Mouse (Mus musculus) forebrain, embryonic 10.5 days (tissue): ENCODE results near the gene Fndc5. TPM values are rescaled to one million over a fixed set of nuclear protein-coding genes. Genes with fewer than 3 reads are reported as not detected.

ENCODE experiments used
- DNase-seq: peaks from one replicate; pipeline ENCODE4 v3.0.0-alpha.2; 2017; ENCODE audit warnings: low spot score; ENCODE audit errors: extremely low spot score
- H3K27ac ChIP-seq: fragments of 300-500 bp; sonication (generic); 2 replicates; pipeline ENCODE4 v1.5.1; 2016; ENCODE audit warnings: mild to moderate bottlenecking
- H3K27me3 ChIP-seq: fragments of 300-500 bp; sonication (generic); 2 replicates; pipeline ENCODE4 v1.6.1; 2016; ENCODE audit warnings: mild to moderate bottlenecking; ENCODE audit not compliant: poor library complexity, severe bottlenecking
- H3K36me3 ChIP-seq: fragments of 300-500 bp; sonication (generic); replicated peaks from 2 replicates; pipeline ENCODE4 v1.6.1; 2016; ENCODE audit warnings: mild to moderate bottlenecking, moderate library complexity
- H3K4me1 ChIP-seq: fragments of 300-500 bp; sonication (generic); 2 replicates; pipeline ENCODE4 v1.6.1; 2016
- H3K4me3 ChIP-seq: fragments of 300-500 bp; sonication (generic); 2 replicates; pipeline ENCODE4 v1.5.1; 2016; ENCODE audit warnings: mild to moderate bottlenecking, moderate library complexity
- H3K9me3 ChIP-seq: fragments of 300-500 bp; sonication (generic); 2 replicates; pipeline ENCODE4 v1.6.1; 2016; ENCODE audit warnings: mild to moderate bottlenecking, moderate library complexity
- WGBS: fragments of 180-500 bp; shearing (Covaris S2); methylation state at CpG from one replicate; pipeline ENCODE4 v1.1.7; 2016; 5-methylcytosine and 5-hydroxymethylcytosine counted together
- polyA plus RNA-seq: library from polyadenylated mRNA; unstranded; fragments of >200 nt; fragmentation: Nextera tagmentation; extraction: Ambion mirVana; gene quantifications from 2 replicates; pipeline ENCODE4 v1.2.1, GENCODE M21; 2016

The Fndc5 gene
- polyA plus RNA-seq, 1 experiment from 2014 or later: 0.56 TPM

GRCm38 (mm10) chr4:129172529-129172928 lies 35.7 kb downstream of the Fndc5 start:
- 74% methylated on average over 1 of the region's 1 CpGs for WGBS
- Histone ChIP-seq H3K27ac (no peak overlapping the region), H3K36me3 (peaks cover 96% of the 10 kb centered on the region), H3K27me3 (no peaks in the 10 kb centered on the region), H3K4me3 (no peak overlapping the region), H3K4me1 (no peaks in the 10 kb centered on the region), H3K9me3 (no peaks in the 10 kb centered on the region)
- no peak for DNase-seq

- Histone ChIP-seq H3K36me3 (peaks cover 88% of the 10 kb centered on the region), H3K27me3 (no peaks in the 10 kb centered on the region)
- WGBS: 87% methylated on average over 1 of the region's 1 CpGs
These were observed 42.8 kb downstream of the Fndc5 start for GRCm38 (mm10) chr4:129179560-129179959.

GRCm38 (mm10) chr4:129188041-129188659 lies 51.4 kb downstream of the Fndc5 start:
- WGBS: 51% methylated on average over 5 of the region's 5 CpGs
- Histone ChIP-seq H3K27me3 (no peaks in the 10 kb centered on the region), H3K4me1 (peaks cover 36% of the 10 kb centered on the region), H3K4me3 (peak overlapping the region; percentile 98), H3K36me3 (peaks cover 19% of the 10 kb centered on the region), H3K9me3 (no peaks in the 10 kb centered on the region), H3K27ac (peak overlapping the region; percentile 98)
- no peak for DNase-seq

More at GRCm38 (mm10) chr4:129179560-129179959, 42.8 kb downstream of the Fndc5 start:
- DNase-seq: no peak
- H3K9me3 ChIP-seq: no peaks in the 10 kb centered on the region
- H3K27ac ChIP-seq: no peak overlapping the region
- no peaks in the 10 kb centered on the region for H3K4me1 ChIP-seq
- H3K4me3 ChIP-seq: no peak overlapping the region

- H3K4me3 ChIP-seq: peak overlapping the region; percentile 98
- WGBS: under 1% methylated on average over 71 of the region's 74 CpGs
- peaks cover 22% of the 10 kb centered on the region for H3K36me3 ChIP-seq
- DNase-seq: peak; percentile 56
- peak overlapping the region; percentile 98 for H3K27ac ChIP-seq
- no peaks in the 10 kb centered on the region for H3K9me3 ChIP-seq
- peaks cover 36% of the 10 kb centered on the region for H3K4me1 ChIP-seq
- H3K27me3 ChIP-seq: no peaks in the 10 kb centered on the region
These were observed 52.2 kb downstream of the Fndc5 start for GRCm38 (mm10) chr4:129188803-129189541.

- Histone ChIP-seq H3K27me3 (no peaks in the 10 kb centered on the region), H3K4me3 (peak within 1 kb of the TSS; percentile 98), H3K9me3 (no peaks in the 10 kb centered on the region), H3K36me3 (peaks cover 24% of the 10 kb centered on the region), H3K4me1 (peaks cover 36% of the 10 kb centered on the region), H3K27ac (peak within 1 kb of the TSS; percentile 98)
- WGBS: under 1% methylated on average over 58 of the region's 58 CpGs
- peak; percentile 97 for DNase-seq
These were observed 53.0 kb downstream of the Fndc5 start, which contains the start of the genes S100pbp and Yars for GRCm38 (mm10) chr4:129189542-129190519. Gene S100pbp (minus strand): TSS chr4:129189727. Gene Yars (plus strand): TSS chr4:129189760.

- H3K4me1 ChIP-seq: peaks cover 36% of the 10 kb centered on the region
- peak overlapping the region; percentile 98 for H3K27ac ChIP-seq
- 8% methylated on average over 12 of the region's 12 CpGs for WGBS
- H3K9me3 ChIP-seq: no peaks in the 10 kb centered on the region
- peaks cover 31% of the 10 kb centered on the region for H3K36me3 ChIP-seq
- peak overlapping the region; percentile 98 for H3K4me3 ChIP-seq
- no peaks in the 10 kb centered on the region for H3K27me3 ChIP-seq
- DNase-seq: no peak
These were observed 53.7 kb downstream of the Fndc5 start for GRCm38 (mm10) chr4:129190538-129190937.

- Histone ChIP-seq H3K4me3 (peak overlapping the region; percentile 98), H3K27me3 (no peaks in the 10 kb centered on the region), H3K4me1 (peaks cover 36% of the 10 kb centered on the region), H3K9me3 (no peaks in the 10 kb centered on the region), H3K27ac (no peak overlapping the region), H3K36me3 (peaks cover 43% of the 10 kb centered on the region)
- WGBS: 67% methylated on average over 5 of the region's 5 CpGs
- DNase-seq: no peak
These were observed 54.9 kb downstream of the Fndc5 start for GRCm38 (mm10) chr4:129191691-129192090.

Other genes starting within 250 kb of the Fndc5 start
- 10.5 and 12.0 TPM in 2 replicates for gene Azin2, start 174.6 kb upstream of the Fndc5 start, polyA plus RNA-seq
- 237 and 245 TPM in 2 replicates for gene Ak2, start 145.0 kb upstream of the Fndc5 start, polyA plus RNA-seq
- 6.9 and 8.5 TPM in 2 replicates for gene Rnf19b, start 78.7 kb upstream of the Fndc5 start, polyA plus RNA-seq
- 3.3 and 4.6 TPM in 2 replicates for gene Tmem54, start 31.5 kb upstream of the Fndc5 start, polyA plus RNA-seq
- 0.18 and 0.43 TPM in 2 replicates for gene Hpca, start 15.0 kb upstream of the Fndc5 start, polyA plus RNA-seq
- gene S100pbp, start 52.7 kb downstream of the Fndc5 start, polyA plus RNA-seq: 29.4 and 29.7 TPM in 2 replicates
- gene Yars, start 52.8 kb downstream of the Fndc5 start, polyA plus RNA-seq: 109 and 120 TPM in 2 replicates
- gene C77080, start 124.4 kb downstream of the Fndc5 start, polyA plus RNA-seq: 3.3 and 3.9 TPM in 2 replicates
- gene Sync, start 150.6 kb downstream of the Fndc5 start, polyA plus RNA-seq: 0.41 and 0.50 TPM in 2 replicates
- gene Rbbp4, start 198.4 kb downstream of the Fndc5 start, polyA plus RNA-seq: 546 and 553 TPM in 2 replicates
- 46.5 and 55.4 TPM in 2 replicates for gene Zbtb8os, start 198.7 kb downstream of the Fndc5 start, polyA plus RNA-seq
- 5.8 and 6.0 TPM in 2 replicates for gene Zbtb8a, start 241.1 kb downstream of the Fndc5 start, polyA plus RNA-seq